Mouse (Mus musculus) c-Kit-positive CD71-positive TER-119-positive erythroid progenitor cells, embryonic 14.5 days (primary cell): Measurements from ENCODE around the gene Higd1c.
"Not testable (repeated sequence)": the region's sequence is repeated elsewhere in the genome, so short reads cannot be mapped to it uniquely, and the experiment has no call there.

Source experiments
- DNase-seq: peaks from one replicate; pipeline ENCODE4 v3.0.0-alpha.2; 2013; ENCODE audit warnings: low spot score

Higd1c gene

GRCm38 (mm10) chr15:100355876-100356275 lies 8.5 kb upstream of the Higd1c start:
- DNase-seq = no peak

GRCm38 (mm10) chr15:100365967-100366366 lies 1.6 kb downstream of the Higd1c start:
- DNase-seq = not testable (repeated sequence)

GRCm38 (mm10) chr15:100367119-100367518 lies 2.8 kb downstream of the Higd1c start:
- DNase-seq = no peak

GRCm38 (mm10) chr15:100375066-100375465 lies 10.7 kb downstream of the Higd1c start:
- peak; percentile 53 for DNase-seq

DNA sequence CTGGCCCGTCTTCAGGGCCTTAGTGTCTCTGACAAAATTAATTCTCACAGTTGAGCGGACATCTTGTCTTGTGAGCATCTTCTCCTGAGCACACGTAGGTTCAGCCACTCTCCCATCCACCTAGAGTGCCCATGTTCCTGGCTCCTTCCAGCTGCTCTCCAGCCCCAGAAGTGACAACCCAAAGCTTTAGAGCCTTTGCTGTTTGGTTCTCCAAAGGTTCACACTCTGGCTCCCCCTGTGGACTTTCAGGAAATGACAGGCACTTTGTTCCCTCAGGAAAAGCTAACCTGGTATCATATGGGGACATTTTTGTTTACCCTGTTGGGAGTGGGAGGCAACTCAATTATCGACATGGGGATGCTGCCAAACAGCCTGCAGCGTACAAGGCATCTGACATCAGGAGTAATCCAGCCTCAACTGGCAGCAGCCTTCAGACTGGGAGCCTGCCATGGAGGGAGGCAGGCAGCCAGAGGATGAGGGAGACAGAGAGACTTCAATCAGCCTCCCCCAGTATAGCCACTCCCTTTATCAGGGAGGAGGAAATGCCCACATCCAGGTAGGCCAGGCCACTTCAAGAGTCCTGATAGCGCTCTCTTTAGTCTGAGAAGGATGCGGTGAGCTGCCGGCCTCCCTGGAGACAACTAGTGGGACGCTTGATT lies 13.6 kb downstream of the Higd1c start:
- not testable (repeated sequence) for DNase-seq

GRCm38 (mm10) chr15:100379658-100380057 lies 15.3 kb downstream of the Higd1c start:
- DNase-seq = no peak

- DNase-seq = no peak
Measured at GRCm38 (mm10) chr15:100380104-100380503, 15.8 kb downstream of the Higd1c start.

- DNase-seq = no peak
Measured at GRCm38 (mm10) chr15:100385705-100386104, 21.4 kb downstream of the Higd1c start.

DNA sequence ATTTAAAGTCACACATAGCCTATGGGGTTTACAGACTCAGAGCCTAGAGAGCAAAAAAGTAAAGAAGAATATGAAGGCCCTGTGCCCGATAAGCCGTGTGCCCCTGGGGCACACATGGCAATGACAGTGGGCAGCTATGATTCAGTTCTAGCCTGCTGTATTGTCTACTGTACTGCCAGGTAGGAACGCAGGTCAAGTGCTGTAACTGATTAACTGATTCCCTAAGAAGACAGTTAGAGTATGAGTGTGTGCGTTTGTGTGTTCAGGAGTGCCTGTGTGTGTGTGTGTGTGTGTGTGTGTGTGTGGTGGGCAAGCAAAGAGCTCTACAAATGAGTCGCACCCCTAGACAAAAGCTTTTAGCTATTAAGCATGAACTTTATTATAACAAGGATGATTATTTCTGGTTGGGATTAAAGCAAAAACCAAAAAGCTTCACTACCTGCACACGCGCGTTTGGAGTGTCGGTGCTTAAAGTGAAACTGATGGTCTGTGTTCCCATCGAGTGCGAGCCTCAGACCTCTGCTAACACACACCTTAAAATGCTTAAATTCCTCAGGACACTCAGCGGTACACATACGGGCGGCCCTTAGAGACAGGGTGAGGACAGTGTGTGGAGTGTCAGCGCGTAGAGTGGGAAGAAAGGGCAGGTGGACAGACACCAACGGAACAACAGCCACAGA lies 23.3 kb downstream of the Higd1c start:
- no peak for DNase-seq

DNA sequence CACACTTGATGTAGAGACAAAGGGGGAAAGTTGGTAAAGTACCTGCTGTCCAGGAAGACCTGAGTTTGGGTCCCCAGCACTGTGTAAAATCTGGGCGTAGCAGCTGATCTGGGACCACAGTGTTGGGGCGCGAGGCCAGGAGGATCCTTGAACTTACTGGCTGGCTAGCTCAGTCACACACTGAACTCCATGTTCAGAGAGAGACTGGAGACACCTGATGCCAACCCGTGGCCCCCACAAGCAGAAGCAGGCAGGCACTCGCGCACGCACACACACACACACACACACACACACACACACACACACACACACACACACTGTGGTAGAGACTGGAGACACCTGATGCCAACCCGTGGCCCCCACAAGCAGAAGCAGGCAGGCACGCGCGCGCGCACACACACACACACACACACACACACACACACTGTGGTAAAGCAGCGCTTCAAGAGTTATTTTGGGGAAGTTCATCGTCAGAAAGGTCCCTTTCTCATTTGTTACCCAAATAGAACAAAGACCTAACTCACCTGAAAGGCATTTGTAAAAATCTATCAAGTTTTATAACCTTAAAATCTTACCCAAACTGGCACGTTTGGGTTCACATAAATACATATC lies 24.0 kb downstream of the Higd1c start:
- no peak for DNase-seq

DNA sequence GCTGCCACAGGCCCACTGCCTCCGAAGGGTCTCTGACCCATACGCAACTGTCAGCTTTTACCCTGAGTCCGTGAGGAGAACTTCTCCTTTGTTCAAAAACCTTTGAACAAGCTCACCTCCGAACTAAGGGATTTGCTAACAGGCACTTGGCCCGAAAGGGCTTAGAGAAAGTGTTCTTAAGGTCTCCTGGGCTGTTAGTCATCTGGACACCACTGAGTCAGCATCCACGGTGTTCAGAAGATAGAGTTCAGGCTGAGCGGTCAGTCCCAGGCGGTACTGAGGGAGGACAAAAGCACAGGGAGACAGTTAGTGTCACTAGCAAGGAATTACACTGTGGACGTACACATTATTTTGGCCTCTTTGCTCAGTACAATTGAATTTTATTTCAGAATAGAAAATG lies 24.5 kb downstream of the Higd1c start:
- DNase-seq = no peak

GRCm38 (mm10) chr15:100391066-100391465 lies 26.7 kb downstream of the Higd1c start:
- no peak for DNase-seq

DNA sequence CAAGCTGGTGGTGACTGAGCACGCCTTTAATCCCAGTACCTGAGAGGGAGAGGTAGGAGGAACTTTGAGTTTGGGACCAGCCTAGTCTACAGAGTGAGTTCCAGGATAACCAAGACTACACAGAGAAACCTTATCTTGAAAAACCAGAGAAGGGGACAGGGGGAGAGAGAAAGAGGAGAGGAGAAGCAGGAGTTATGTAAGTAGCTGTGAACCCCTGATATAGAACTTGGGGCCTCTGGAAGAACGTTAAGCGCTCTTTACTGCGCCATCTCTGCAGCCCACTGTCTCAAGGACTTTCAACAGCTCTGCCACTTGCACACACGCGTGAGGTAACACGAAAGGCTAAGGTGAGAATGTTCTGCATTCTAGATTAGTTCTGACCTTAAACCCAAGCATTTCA lies 27.3 kb downstream of the Higd1c start:
- peak; percentile 66 for DNase-seq

DNA sequence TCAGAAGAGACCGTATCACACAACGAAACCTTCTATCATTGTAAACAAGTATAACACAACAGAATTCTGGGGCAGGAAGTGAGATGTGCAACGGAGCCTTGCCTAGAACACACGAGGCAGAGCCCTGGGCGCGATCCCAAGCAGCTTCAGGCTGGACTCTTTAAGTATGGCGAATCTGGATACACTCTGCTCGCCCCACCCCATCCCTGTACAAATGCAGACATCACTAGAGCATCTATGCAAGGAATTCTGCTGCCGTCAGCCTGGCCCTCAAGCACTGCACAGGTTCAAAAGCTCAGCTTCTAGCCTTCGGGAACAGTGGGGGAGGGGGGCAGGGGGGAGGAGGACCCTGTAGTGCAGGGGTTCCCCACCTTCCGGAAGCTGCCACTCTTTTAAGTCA lies 28.7 kb downstream of the Higd1c start:
- DNase-seq = no peak

GRCm38 (mm10) chr15:100395561-100395960 lies 31.2 kb downstream of the Higd1c start:
- DNase-seq = no peak

DNA sequence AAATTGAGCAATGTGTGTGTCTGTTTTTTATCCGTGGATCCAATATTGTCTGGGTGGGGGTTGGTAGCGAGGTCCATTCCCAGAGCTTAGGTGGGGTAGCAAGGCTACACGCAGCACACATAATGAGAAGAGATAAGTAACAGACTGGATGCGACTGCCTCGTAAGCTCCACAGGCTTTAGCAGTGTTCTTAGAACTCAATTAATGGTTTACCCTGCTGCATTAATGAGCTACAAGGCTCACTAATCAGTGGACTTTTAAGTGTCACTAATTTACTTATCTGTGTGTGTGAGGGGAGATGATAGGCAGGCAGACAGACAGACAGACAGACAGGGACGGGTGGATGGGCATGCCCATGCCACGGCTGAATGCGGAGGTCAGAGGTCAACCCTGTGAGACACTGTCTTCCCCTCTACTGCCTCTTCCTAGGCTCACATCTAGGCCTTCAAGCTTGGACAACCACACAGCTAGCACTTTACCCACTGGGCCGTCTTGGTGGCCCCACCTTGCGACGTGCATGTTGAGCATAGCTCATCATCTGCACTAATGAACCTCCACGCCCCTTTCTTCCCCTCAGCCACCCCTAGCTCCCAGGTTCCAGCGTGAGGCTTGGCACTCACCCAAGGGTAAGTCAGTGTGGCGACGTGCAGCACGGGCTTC lies 36.4 kb downstream of the Higd1c start:
- no peak for DNase-seq

DNA sequence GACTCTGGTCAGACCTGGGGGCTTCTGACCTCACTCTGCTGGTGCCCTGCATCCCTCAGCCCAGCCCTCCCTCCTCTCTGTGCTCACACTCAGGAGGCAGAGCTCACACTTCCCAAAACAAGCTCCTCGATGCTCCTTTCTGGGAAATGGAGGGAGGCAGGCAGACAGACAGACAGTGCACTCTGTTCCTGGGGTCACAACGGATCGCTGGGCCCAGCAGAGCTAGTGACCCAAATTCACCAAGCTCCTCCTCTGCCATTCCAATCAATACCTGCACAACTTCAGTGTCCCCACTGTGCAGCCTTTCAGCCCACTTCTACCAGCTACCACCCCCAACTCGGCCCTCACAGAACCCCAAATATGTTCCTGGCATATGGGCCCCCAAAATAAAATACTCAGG lies 37.5 kb downstream of the Higd1c start:
- DNase-seq = no peak

DNA sequence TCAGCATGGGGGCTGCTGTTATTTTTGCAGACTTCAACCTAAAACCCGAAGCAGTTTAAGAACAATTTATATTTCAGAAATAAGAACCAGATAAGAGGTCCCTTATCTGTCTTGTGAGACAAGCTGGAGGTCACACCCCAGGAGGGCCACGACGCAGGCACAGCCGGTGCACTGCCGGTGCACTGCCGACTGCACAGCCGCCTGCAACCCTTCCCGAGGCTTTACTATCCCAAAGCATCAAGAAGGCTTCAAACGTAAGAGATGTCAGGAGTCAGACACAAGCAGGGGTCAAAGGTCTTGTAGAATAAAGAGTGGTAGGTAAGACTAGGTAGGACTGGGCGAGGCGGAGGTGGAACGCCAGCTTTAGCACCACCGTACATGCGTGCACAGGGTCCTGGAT lies 38.0 kb downstream of the Higd1c start:
- no peak for DNase-seq

DNA sequence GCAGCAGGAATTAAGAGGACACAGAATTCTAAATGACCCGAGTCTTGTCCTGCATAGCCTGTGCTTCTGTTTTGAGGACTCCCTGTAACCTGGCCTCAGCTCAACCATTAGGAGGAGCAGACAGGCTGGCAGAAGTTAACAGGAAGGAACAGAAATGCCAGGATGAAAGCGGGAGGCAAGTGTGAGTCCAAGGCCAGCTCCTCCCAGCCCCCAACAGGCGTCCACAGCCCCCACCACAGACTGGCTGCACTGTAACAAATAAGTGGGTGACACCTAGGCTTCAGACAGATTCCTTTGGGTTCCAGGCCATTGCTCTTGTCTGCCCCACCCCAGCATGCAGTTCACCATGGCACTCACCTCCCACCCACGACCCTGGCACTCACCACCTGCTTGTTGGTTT lies 38.5 kb downstream of the Higd1c start:
- DNase-seq = no peak

GRCm38 (mm10) chr15:100403318-100404000 lies 39.1 kb downstream of the Higd1c start:
- DNase-seq = no peak

DNA sequence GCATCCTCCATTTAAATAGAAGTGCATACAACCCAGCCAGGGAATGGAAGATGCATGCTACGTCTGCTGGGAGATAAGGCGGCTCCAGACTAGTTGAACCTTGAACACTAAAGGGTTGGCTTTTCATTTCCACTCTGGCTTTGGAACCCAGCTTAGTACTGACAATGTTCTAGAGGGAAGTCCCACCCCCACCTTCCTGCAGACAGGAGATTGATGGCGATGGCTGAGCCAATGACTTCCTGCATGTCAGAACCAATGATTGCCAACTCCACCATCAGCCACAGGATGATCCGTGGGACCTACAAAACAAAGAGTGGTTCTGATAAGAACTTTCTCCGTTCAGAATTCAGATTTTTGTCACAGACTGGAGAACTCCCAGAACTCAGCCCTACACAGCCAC lies 41.7 kb downstream of the Higd1c start:
- no peak for DNase-seq

- peak; percentile 89 for DNase-seq
Measured at GRCm38 (mm10) chr15:100410918-100411672, 46.8 kb downstream of the Higd1c start.
